Mouse (Mus musculus) ES-E14 (cell line): ENCODE results near the gene St3gal3.

ENCODE experiments used
- HCFC1 ChIP-seq: IDR thresholded peaks from 2 replicates; pipeline ENCODE4 v1.6.1; 2012; ENCODE audit warnings: low read length, inconsistent platforms, borderline replicate concordance; ENCODE audit not compliant: insufficient read depth
- ZNF384 ChIP-seq: IDR thresholded peaks from 2 replicates; pipeline ENCODE4 v1.6.1; 2012; ENCODE audit warnings: low read depth, low read length, inconsistent platforms

GRCm38 (mm10) chr4:118042671-118043320 lies 91.9 kb downstream of the St3gal3 start:
- no peak for TF ChIP-seq HCFC1
- 0 out of 2 replicates have a peak, but pooled peaks have one; percentile 63 for TF ChIP-seq ZNF384
